Mouse (Mus musculus) neural tube, embryonic 15.5 days (tissue): Measurements from ENCODE around the gene Gm11273. TPM values are rescaled to one million over a fixed set of nuclear protein-coding genes. Genes with fewer than 3 reads are reported as not detected.

Experiments
- polyA plus RNA-seq: library from polyadenylated mRNA; unstranded; fragments of >200 nt; fragmentation: Nextera tagmentation; extraction: Ambion mirVana; gene quantifications from 2 replicates; pipeline ENCODE4 v1.2.1, GENCODE M21; 2015

Gene Gm11273
- polyA plus RNA-seq, 1 experiment from 2014 or later, result 8.5 TPM

Other genes starting within 250 kb of the Gm11273 start
- gene Gpx5, start 208.7 kb downstream of the Gm11273 start, polyA plus RNA-seq, result not detected in 2 replicates
- gene Gpx6, start 189.3 kb downstream of the Gm11273 start, polyA plus RNA-seq, result 0.24 and 0.27 TPM in 2 replicates
- gene Olfr1367, start 154.5 kb downstream of the Gm11273 start, polyA plus RNA-seq, result not detected in 2 replicates
- 12.4 and 13.0 TPM in 2 replicates for gene Zscan12, start 138.6 kb downstream of the Gm11273 start, polyA plus RNA-seq
- gene Zkscan3, start 98.7 kb downstream of the Gm11273 start, polyA plus RNA-seq, result 63.5 and 63.7 TPM in 2 replicates
- 3.0 and 3.1 TPM in 2 replicates for gene Pgbd1, start 60.4 kb downstream of the Gm11273 start, polyA plus RNA-seq
- 25.7 TPM in 2 replicates for gene Zscan26, start 47.7 kb downstream of the Gm11273 start, polyA plus RNA-seq
- gene Nkapl, start 32.9 kb downstream of the Gm11273 start, polyA plus RNA-seq, result 3.0 TPM in 2 replicates
- 8.7 and 10.0 TPM in 2 replicates for gene Zkscan4, start 22.5 kb downstream of the Gm11273 start, polyA plus RNA-seq
- gene Gm10065, start 22.0 kb downstream of the Gm11273 start, polyA plus RNA-seq, result not detected in 2 replicates
- gene AK157302, start 6.2 kb downstream of the Gm11273 start, polyA plus RNA-seq, result 0.24 and 0.41 TPM in 2 replicates
- 4.3 and 4.9 TPM in 2 replicates for gene Zkscan8, start 29.7 kb upstream of the Gm11273 start, polyA plus RNA-seq
- gene Olfr1366, start 41.4 kb upstream of the Gm11273 start, polyA plus RNA-seq, result 0.08 and 0.11 TPM in 2 replicates
- 0.04 TPM in 2 replicates for gene Olfr1535, start 58.5 kb upstream of the Gm11273 start, polyA plus RNA-seq
- gene Olfr1364, start 80.3 kb upstream of the Gm11273 start, polyA plus RNA-seq, result not detected in 2 replicates
- gene Olfr1362, start 112.6 kb upstream of the Gm11273 start, polyA plus RNA-seq, result not detected in 2 replicates
- gene Olfr11, start 141.1 kb upstream of the Gm11273 start, polyA plus RNA-seq, result 0.04 TPM in 1 of 2 replicates, not detected in the other
- gene Olfr1361, start 162.0 kb upstream of the Gm11273 start, polyA plus RNA-seq, result not detected in 2 replicates
- gene Olfr1360, start 176.0 kb upstream of the Gm11273 start, polyA plus RNA-seq, result not detected in 2 replicates
- gene Olfr1359, start 196.7 kb upstream of the Gm11273 start, polyA plus RNA-seq, result not detected in 2 replicates
- gene Hist1h2bl, start 214.7 kb upstream of the Gm11273 start, polyA plus RNA-seq, result not detected in 2 replicates
- 7.9 and 9.5 TPM in 2 replicates for gene Hist1h2ai, start 215.0 kb upstream of the Gm11273 start, polyA plus RNA-seq
- 3.2 and 5.6 TPM in 2 replicates for gene Hist1h3h, start 216.2 kb upstream of the Gm11273 start, polyA plus RNA-seq
- 0.87 and 2.3 TPM in 2 replicates for gene Hist1h2bm, start 220.6 kb upstream of the Gm11273 start, polyA plus RNA-seq
- gene Hist1h4j, start 233.6 kb upstream of the Gm11273 start, polyA plus RNA-seq, result 0.45 and 0.56 TPM in 2 replicates
- 2.2 and 2.7 TPM in 2 replicates for gene Hist1h4k, start 249.1 kb upstream of the Gm11273 start, polyA plus RNA-seq